Mouse (Mus musculus): Measurements from ENCODE around the gene Gm21987.

Gene Gm21987

DNA sequence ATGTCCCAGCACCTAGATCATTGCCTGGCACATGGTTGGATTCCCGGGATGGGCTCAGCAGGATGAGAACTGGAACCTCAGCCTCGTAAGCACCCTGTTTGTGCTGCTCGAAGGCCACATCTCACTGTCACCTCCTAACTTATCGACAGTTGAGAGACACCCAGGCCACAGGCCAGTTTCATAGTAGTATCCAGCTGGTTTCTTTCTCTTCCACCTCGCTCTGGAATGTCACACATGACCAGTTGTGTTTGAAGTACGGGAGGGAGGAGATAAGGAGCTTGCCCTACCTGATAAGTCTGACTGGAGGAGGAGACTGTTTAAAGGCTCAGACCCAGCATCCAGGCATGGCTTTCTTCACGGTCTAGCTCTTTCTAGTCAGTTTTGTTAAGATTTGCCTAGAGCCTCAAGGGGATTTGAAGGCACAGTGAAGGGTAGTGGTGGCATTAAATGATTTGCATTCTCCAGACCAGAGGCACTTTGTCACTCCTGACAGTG is 3.6 kb downstream of the Gm21987 start:
- DNase-seq = no peak

DNA sequence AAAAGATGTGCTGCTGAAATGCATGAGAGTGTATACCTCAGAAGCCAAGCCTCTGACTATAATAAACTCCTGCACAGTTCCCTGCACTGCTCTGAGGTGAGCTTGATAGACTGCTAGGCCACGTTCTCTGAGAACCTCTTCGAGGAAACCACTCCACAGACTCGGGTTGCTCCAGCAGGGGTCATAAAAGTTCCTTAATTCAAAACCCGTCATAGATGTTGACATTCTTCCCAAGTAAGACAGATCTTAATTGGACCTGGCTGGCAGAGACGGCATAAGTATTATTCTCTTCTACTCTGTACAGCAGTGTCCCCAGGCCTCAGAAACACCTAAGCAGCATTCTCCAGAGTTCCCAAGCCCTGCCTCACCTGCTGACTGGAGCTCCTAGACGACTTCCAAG is 4.1 kb downstream of the Gm21987 start:
- no peak for DNase-seq

DNA sequence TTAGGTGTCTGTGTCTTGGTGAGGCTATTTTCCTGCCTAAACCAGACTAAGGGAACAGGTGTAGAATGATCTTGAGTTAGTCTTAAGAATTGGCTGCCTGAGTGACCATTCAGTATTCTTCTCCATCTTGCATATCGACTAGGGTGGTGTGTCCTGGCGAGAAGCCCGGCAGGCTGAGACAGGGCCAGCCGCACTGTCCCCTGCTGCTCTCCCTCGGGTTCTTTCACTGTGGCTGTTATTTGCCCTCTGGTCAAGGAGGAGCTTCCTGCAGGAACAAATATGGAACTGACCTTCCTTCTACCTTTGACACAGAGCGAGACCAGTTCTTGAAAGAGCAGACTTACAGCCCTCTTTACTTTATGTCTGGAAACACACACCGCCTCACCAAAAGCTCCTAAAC is 5.2 kb downstream of the Gm21987 start:
- DNase-seq = no peak

DNA sequence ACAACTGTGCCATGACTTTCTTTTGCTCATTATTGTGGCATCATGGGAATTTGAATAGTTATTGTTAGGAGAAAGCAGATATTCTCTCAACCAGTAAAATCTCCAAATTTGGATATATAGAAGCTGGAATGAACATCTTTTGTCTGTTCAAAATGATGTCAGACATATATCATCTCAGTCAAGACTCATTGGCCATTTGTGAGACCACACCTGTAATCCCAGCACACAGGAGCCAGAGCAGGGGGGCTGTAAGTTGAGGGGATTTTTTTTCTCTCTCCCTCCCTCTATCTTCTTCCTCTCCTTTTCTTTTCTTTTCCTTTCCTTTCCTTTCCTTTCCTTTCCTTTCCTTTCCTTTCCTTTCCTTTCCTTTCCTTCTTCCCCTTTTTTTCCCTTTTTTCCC is 6.0 kb downstream of the Gm21987 start:
- no peak for DNase-seq

DNA sequence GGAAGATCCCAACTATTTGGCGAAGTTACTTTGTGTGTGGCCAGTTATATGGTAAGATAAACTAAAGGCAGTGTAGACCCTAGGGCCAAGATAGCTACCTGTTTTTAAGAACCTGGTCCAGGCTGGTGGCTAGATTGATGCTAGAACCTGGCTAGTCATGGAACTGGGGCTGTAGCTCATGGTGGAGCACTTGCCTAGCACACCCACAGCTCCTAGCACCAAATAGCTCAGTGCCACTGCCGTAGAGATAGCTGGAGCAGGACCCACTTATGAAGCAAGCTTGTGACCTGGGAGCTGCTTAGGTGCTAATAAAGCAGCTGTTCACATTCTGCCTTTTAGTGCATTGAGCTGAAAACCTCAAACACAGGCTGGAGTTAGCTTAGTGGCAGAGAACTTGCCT is 6.8 kb downstream of the Gm21987 start:
- DNase-seq = no peak

DNA sequence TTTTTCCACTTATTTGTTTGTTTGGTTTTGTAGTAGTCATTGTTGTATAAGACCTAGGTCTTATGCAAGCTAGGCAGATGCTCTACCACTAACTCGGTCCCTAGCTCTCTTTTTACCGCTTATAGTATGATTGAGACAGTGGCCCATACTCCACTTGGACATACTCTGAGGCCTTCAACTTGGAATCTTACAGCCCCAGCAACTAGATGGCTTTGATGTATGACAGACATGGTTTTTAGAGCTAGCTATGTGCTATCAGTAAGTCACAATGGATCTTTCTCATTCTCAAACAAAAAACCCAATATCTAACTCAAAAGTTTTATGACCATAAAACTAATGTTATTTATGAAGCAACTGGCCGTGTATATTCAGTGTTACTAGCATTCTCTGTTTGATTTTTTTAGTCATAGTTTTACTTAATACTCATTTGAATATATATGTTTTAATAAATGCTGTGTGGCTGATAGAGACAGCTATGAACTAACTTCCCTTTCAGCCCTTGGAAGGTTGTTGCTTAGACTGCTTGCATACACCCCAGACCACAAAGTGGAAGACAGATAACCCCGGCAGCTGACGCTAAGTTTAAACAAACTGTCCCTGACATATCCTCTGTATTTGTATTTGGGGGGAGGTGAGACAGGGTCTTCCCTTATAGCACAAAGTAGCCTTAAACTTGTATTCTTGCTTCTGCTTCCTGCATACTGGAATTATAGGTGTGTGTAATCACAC is 7.5 kb downstream of the Gm21987 start:
- DNase-seq = no peak

DNA sequence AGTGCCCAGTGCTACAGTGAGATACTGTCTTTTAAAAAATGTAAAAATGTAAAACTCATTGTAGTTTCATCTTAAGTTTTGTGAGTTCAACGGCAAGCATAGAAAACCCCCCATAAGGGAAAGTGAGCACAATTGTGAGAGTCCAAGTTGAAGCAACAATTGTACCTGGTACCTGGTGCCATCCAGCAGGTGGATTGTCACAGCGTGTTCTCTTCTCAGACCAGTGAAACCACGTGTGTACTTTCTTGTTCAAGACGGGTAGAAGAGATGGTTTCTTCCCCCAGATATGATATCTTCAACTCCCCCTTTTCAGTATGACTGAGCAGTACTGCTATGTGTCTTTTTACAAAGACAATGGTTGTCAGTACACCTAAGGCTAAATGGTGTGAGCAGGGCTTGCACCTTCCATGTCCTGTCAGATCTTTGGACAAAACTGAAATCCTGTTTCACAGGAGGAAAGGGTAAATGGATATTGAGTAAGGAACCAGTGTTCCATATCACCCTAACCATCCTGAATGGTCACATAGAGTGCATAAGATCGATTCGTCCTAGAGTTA is 11.5 kb downstream of the Gm21987 start:
- DNase-seq = no peak

DNA sequence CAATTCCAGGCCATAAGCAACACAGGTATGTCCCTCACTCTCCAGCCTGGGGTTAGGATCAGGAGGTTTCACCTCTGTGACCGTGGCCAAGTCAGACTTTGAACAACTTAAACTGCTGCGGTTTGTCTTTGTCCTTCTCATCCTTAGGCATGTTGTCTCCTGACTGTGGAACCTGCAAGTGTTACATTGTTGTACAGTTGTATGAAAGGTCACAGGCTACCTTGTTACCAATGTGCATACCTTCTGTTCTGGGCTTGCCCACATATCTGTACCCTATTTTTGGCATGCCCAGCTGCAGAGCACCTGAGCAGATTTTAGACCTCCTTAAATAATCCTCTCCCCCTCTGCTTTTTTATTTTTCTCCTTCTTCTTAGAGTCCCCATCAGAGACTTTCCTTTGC is 12.4 kb downstream of the Gm21987 start:
- no peak for DNase-seq

DNA sequence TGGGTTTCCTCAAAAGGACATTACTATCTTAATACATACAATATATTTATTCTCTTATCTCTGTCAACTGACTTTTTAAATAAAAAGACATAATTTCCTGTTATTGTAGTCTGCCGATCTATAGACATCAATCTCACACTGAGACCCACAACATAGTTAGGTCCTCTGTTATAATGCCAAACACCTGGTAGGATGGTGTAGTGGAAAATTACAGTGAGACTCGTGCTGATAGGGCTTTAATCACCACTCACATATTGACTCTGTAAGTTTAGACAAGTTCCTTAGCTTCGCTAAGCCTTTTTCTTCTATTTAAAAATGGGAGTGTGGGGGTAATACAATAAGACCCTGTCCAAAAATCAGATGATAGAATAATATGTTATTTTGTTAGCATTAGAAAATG is 13.0 kb downstream of the Gm21987 start:
- DNase-seq = no peak

DNA sequence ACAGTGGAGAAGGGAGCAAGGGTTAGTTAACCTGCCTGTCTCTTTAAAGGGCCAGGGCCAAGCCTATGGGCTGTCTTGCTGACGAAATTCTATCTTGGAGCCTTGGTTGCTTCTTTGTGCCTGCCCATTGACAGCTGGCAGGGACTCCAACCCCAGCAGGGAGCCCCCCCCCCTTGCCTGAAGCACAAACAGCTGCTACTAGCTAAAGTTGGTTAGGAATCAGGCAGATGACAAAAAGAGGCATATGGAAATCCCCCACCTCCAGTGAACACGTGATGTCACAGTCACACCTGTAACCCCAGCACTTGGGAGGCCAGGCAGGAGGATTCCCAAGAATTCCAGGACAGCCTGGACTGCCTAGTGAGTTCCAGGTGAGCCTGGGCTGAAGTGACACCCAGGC is 13.5 kb downstream of the Gm21987 start:
- no peak for DNase-seq

DNA sequence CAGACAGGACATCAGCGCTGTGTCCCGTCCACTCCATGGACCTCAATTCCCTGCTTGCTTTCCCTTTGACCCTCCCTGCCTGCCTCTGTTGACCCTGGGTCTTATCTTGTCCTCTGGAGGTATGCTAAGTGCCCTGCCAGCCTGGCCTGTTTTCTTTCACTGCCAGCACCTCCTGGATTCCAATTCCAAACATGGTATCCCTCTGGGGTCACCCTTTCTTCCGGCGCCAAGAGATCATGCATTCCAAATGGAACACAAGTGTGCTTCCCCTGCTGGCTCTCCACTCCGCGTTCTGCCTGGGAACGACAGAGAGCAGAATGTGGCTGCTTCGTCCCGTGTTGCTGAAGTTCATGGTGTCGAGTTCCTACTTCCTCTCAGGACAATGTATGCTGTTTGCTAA is 15.1 kb downstream of the Gm21987 start, which contains the start of gene Popdc2:
Gene Popdc2 (plus strand): TSS at position 277 of the 400 bp plus-strand sequence.
- DNase-seq = no peak

DNA sequence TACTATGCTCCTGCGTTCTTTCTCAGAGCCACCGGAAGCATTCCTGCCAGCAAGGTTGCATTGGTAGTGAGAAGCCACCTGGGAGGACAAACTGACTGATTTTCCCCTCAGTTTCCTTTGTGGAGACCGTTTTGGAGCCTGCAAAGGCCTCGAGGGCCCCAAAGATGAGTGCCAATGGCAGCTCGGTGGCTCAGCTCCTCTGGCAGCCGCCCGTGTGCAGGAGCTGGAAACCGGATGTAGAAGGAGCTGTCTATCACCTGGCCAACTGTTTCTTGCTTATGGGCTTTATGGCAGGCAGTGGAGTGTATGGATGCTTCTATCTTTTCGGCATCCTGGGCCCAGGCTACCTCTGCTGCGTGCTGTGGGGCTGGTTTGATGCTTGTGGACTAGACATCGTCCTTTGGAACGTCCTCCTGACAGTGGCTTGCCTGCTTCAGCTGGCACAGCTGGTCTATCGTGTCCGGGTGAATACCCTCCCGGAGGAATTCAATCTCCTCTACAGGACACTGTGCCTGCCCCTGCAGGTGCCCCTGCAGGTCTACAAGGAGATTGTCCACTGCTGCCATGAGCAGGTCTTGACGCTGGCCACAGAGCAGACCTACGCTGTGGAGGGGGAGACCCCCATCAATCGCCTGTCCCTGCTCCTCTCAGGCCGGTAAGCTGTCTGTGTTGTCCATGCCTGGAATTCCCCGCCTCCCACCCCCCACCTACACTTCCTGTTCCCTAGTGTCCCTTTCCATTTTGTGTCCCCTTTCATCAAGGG is 15.8 kb downstream of the Gm21987 start:
- DNase-seq = no peak

DNA sequence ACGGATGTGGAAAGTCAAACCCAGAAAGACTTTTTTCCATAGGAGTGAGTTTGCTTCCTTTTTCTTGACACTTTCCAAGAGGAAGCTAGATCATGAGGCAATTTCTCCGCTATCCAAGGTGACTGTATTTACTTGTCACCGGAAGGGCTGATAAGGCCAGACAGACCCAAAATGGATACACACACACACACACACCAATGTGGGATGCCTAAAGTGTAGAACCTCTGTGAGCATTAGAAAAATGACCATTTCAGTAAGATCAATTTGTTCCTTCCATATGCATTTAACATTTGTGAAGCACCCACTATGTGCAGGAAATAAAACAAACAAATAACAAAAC is 16.4 kb downstream of the Gm21987 start:
- DNase-seq = no peak

DNA sequence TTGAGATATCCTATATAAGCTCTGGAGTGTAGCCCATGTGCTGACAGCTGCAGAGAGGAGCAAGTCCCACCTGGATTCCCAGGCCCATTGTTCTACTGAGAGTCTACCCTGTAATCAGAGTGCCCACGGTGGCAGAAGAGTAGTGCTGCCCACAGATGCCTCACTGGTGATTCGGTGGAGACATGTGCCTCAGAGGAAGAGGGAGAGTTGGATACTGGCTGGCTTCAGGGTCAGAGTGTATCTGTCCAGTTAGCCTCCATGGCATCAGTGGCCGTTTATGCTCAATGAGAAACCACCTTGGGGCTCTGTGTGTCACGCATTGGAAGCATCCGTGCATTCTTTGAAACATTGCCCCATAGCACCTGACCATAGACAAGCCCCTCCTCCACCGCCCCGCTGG is 16.8 kb downstream of the Gm21987 start:
- no peak for DNase-seq

DNA sequence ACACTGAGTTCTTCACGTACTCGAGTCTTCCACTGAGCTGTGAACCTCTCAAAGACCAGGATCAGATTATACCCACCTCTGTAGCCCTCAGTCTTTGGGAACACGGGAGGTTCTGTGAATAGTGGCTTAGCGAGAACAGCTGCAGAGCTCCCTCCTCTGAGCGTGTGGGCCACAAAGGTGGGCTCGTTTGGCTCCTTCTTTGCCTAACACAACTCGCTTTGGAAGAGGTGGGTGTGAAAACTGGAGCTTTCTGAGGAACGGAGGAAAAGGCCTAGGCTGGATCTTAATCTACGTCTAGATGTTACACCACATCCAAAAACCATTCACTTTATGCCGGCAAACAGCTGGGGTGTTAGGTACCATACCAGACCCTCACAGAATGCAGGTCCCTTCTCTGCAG is 18.6 kb downstream of the Gm21987 start:
- no peak for DNase-seq

DNA sequence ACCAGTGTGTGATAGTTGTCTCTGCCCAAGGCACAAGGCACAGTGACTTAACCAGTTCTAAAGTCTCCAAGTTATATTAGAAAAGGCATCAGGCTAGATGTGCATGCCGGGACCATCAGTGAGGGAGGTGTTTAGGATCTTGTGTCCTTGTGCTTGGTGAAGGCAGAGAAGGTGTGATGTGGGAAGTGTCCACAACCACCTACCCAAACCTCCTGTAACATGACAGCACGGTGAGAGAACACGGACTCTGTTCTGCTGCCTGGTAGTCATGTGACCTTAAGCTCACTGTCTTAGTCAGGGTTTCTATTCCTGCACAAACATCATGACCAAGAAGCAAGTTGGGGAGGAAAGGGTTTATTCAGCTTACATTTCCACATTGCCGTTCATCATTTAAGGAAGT is 19.4 kb downstream of the Gm21987 start:
- DNase-seq = no peak

DNA sequence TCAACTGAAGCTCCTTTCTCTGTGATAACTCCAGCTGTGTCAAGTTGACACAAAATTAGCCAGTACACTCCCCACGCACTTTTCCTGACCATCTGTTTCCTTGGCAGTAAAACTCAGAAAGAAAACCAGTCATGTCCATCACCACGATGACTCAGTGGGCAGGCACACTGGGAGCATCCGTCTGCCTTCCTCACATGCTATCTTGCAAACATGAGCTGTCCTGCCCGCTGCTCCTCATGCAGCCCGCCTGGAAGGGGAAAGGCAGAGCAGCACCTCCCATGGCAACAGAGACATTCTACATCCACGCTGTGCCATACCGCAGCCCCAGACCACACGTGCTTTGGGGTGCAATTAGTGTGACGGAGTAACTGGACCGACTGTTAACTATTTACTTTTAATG is 21.5 kb downstream of the Gm21987 start:
- no peak for DNase-seq

DNA sequence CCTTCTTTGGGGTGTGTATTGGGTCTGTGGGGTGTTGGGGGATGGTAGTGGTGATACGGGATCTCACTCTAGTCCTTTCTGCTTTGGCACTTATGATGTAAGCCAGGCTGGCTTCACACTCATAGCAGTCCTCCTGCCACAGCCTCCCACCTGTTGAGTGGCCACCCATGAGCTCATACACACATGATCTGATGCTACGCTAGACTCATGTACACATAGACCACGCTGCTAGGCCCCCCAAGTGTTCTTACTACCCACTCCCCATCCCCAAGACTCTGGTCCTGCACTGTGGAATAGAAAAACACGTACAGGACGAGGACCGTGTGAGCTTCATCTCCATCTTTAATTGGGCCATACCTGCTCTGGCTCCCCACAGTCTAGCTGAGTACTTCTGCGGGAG is 22.2 kb downstream of the Gm21987 start:
- no peak for DNase-seq

DNA sequence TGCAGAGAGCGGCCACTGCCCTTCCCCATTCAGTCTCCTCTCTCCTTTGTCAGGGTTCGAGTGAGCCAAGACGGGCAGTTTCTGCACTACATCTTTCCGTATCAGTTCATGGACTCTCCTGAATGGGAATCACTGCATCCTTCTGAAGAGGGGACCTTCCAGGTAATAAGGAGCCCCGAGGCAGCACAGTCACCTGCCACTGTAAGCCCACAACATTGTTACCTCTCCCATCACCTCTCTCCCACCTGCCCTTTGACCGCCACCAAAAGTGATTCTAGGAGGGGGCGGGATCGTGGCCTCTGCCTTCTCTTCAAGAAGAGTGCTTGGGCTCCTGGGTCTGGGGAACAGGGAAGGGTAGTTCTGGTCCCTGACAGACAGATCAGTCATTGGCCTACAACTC is 22.6 kb downstream of the Gm21987 start:
- no peak for DNase-seq

DNA sequence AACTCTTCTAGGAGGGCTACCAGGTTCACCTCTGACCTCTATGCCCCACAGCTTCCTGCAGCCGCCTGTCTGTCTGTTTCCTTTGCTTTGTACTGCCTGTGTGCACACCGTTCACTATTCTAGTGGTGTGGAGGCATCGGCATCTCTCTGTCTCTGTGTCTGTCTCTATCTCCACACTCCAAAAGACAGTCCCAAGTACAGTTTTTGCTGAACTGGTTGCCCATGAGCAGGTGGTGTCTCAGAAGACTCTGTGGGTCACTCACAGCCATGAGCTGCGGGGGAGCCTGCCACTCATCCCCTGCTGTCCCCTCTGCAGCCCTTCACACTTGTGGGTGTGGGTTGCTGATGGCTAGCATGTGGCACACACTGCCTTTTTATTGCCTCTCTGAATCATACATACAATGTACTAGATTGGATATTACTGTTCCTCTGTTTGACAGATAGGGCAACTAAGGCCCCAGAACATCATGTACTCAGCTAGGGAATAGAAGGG is 23.2 kb downstream of the Gm21987 start:
- DNase-seq = no peak

DNA sequence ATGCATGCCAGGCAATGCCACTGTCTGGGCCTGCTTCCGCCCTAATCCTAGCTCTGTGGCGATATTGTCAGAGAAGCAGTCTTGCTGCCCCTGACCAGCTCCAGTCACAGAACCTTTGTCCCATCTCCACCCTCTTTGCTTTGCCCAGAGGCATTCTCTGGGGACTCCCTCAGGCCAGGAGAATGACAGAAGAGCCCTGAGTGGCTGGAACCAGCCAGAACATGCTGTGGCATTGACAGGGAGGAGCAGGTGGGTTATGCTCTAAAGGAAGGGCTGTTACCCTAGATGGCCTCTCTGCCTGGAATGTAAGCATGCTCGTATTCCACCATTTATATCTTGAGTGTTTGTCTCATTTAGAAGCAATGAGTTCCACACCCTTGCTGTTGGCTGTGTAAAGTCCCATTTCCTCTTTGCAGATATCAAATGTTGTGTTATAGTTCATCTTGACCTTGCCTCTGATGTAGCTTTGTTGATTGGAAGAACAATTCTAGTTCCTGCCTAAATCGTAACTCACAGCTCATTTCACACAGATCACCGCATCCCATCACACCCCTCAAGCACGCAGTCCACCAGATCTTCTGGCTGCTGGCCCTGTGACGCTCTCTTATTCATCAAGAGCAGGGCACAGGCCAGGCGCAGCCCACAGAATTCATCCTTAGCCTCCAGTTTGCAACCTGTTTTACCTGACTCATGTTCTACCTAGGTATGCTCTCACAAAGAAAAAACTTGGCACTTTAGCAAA is 24.0 kb downstream of the Gm21987 start:
- DNase-seq = no peak

DNA sequence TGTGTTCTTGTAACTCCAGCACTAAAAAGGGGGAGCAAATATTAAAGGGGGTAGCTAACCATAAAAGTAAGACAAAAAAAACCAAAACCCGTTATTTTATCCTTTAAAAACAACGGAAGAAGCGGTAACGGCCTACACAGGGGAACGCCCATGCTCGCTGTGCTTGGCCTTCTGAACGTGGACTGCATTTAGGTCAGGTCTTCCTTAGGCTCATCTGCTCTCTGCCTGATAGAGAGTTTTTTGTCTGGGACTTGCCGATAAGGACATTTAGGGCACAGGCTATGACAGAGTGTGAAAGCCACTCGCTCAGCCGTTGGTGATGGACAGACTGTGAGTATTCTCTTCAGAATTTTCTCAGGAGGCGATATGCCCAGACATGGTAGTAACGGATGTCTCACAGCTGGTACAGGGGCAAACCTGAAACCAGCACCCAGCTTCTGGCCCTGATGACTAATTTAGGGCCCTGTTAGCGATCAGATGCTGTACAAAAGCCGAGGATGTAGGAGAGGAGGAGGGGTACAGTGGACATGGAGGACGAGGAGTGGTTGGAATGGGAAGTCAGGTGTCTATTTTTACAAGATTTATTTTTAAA is 25.0 kb downstream of the Gm21987 start:
- DNase-seq = no peak

DNA sequence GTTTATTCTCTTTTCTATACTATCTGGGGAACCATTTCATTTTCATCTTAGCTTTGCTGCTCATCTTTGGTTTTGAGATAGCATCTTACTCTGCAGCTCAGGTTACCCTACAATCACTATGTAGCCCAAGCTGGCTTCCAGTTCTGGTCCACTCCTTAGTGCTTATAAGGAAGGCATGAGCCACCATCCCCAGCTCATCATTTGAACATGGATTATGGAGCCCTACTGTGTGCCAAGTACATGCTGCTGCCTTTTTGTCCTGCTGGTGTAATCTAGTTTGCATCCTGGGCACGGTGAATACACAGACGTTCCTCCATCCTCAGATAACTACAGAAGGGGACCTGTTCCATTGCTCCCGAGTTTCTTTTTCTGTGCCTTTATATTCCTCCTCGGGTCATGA is 26.0 kb downstream of the Gm21987 start:
- no peak for DNase-seq
